Mouse (Mus musculus) right cerebral cortex, postnatal 36 days (tissue): ENCODE data around the gene Ccdc114.
"Not testable (repeated sequence)": the region's sequence is repeated elsewhere in the genome, so short reads cannot be mapped to it uniquely, and the experiment has no call there.

ENCODE experiments used
- DNase-seq, 2 experiments: peaks; one replicate each; pipeline ENCODE4 v3.0.0; 2022; ENCODE audit warnings: low spot score in 2 of 2, mixed read lengths in 1 of 2

Gene Ccdc114

GRCm38 (mm10) chr7:45919083-45919671 is 4.7 kb upstream of the Ccdc114 start:
- no peak for DNase-seq

GRCm38 (mm10) chr7:45919761-45920160 is 4.1 kb upstream of the Ccdc114 start:
- DNase-seq: no peak

GRCm38 (mm10) chr7:45920583-45921241 is 3.2 kb upstream of the Ccdc114 start:
- no peak for DNase-seq

- no peak for DNase-seq
These were observed 2.6 kb upstream of the Ccdc114 start, which contains the start of gene Emp3 for GRCm38 (mm10) chr7:45921242-45921621. Emp3 (minus strand) TSS chr7:45921404.

GRCm38 (mm10) chr7:45921950-45922600 is 1.8 kb upstream of the Ccdc114 start:
- DNase-seq: no peak

- peak; percentile 91 to 94 for DNase-seq
These were observed 727 bp upstream of the Ccdc114 start for GRCm38 (mm10) chr7:45922928-45923761.

- DNase-seq: no peak
These were observed 551 bp downstream of the Ccdc114 start for GRCm38 (mm10) chr7:45924429-45924816.

- DNase-seq: no peak
These were observed 4.9 kb downstream of the Ccdc114 start for GRCm38 (mm10) chr7:45928626-45929295.

GRCm38 (mm10) chr7:45929688-45930087 is 5.8 kb downstream of the Ccdc114 start:
- no peak for DNase-seq

GRCm38 (mm10) chr7:45933766-45934165 is 9.9 kb downstream of the Ccdc114 start:
- DNase-seq: not testable (repeated sequence)

GRCm38 (mm10) chr7:45935114-45935513 is 11.2 kb downstream of the Ccdc114 start:
- DNase-seq: no peak

GRCm38 (mm10) chr7:45939836-45940235 is 16.0 kb downstream of the Ccdc114 start:
- no peak for DNase-seq

- DNase-seq: no peak
These were observed 18.1 kb downstream of the Ccdc114 start for GRCm38 (mm10) chr7:45941986-45942385.

GRCm38 (mm10) chr7:45943280-45943679 is 19.4 kb downstream of the Ccdc114 start:
- not testable (repeated sequence) for DNase-seq

- peak in 1 of 2 experiments; percentile 31 for DNase-seq
These were observed 25.2 kb downstream of the Ccdc114 start for GRCm38 (mm10) chr7:45949061-45949460.

GRCm38 (mm10) chr7:45956611-45957010 is 32.7 kb downstream of the Ccdc114 start:
- no peak for DNase-seq

GRCm38 (mm10) chr7:45971831-45972723 is 48.2 kb downstream of the Ccdc114 start:
- DNase-seq: no peak

GRCm38 (mm10) chr7:45973271-45973687 is 49.4 kb downstream of the Ccdc114 start:
- DNase-seq: no peak

GRCm38 (mm10) chr7:45974103-45974502 is 50.2 kb downstream of the Ccdc114 start:
- DNase-seq: no peak

GRCm38 (mm10) chr7:45974512-45974911 is 50.6 kb downstream of the Ccdc114 start:
- no peak for DNase-seq
